Mouse (Mus musculus) C2C12 (cell line): ENCODE results near the gene Mvp.

Source experiments
- CEBPB ChIP-seq: IDR thresholded peaks from one replicate; pipeline ENCODE4 v1.6.1; 2011; ENCODE audit warnings: low read depth, mild to moderate bottlenecking, control low read depth, moderate library complexity
- CTCF ChIP-seq: IDR thresholded peaks from one replicate; pipeline ENCODE4 v1.5.1; 2011; ENCODE audit not compliant: control insufficient read depth, insufficient read depth, insufficient read length

DNA sequence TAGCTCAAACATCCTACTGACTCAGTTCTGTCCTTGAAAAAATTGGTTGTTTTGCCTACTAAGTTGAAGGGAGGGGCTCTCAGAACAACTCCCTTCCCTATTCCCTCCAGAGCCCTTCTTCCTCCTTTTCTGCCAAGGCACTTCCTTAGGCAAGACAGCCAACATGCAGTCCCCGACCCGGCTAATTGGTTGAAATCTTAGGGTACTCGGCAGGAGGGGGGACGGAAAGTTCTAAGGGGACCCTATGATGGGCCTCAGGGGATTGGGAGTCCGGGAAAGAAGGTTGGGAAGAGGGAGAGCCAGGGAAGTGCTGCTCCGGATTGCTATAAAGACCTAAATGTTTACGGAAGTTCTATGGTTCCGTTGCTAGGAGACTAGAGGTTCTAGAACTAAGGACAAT is 38.9 kb downstream of the Mvp start:
- TF ChIP-seq CTCF (no peak), CEBPB (no peak)
